31 mouse cellular contexts compared by ENCODE assay signal in the genomic region with DNA sequence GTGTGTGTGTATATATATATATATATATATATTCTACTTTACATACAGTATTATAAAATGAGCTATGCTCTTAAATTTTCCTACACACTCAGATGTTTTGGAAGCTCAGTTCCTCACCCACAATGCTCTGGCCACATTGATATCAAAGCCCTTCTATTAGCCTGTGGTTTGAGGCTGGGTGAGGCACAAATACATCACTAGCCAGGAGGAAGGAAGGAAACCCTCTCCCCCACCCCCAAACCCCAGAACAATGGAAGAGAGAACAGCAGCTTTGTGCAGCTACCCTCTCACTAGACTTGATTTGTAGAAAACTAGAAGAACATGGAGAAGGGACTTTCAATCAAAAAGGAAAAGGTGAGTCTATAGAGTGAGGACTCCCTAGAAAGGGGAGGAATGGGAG. TPM values are rescaled to one million over a fixed set of nuclear protein-coding genes. Genes with fewer than 3 reads are reported as not detected.
A peak's percentile ranks its signal among the peaks of the same experiment; 100 is the strongest.
DNase-seq lines count a peak whose midpoint lies in the region; ATAC-seq and TF ChIP-seq lines count a peak whose summit lies in the region.
"Had no signal": no experiment of that assay in that cellular context is flagged by ENCODE, and none has a peak within 500 bp of the region (broad histone marks: within the 10 kb centered on the region; RNA-seq: fewer than 3 reads in every experiment).

No protein-coding gene starts in this region.

- H3K27me3 ChIP-seq in heart, postnatal 0 days (ENCODE audit: control insufficient read depth, insufficient read depth, low read length) = no peaks in the 10 kb centered on the region
- no peaks in the 10 kb centered on the region for H3K27me3 ChIP-seq in lung, postnatal 0 days (replicated peaks; ENCODE audit: insufficient read depth, low read length)
- no peaks in the 10 kb centered on the region for H3K27me3 ChIP-seq in forebrain, embryonic 12.5 days
- H3K27me3 ChIP-seq: CH12.LX; embryonic facial prominence, embryonic 13.5 days; embryonic facial prominence, embryonic 15.5 days; forebrain, embryonic 13.5 days; forebrain, embryonic 15.5 days; Patski had no signal

- H3K36me3 ChIP-seq in heart, postnatal 0 days (replicated peaks; ENCODE audit: control insufficient read depth, insufficient read depth, low read length) = no peaks in the 10 kb centered on the region
- no peaks in the 10 kb centered on the region for H3K36me3 ChIP-seq in lung, postnatal 0 days (ENCODE audit: insufficient read depth, low read length)
- no peaks in the 10 kb centered on the region for H3K36me3 ChIP-seq in forebrain, embryonic 12.5 days (replicated peaks)
- H3K36me3 ChIP-seq: embryonic facial prominence, embryonic 13.5 days; embryonic facial prominence, embryonic 15.5 days; forebrain, embryonic 10.5 days; forebrain, embryonic 15.5 days; G1E had no signal

- no peak for ATAC-seq in heart, postnatal 0 days (ENCODE audit: insufficient read depth, low read depth)
- peak; percentile 57; the same call in 1 of the 2 replicates for ATAC-seq in lung, postnatal 0 days
- ATAC-seq in common myeloid progenitor, adult 5-6 weeks (replicated peaks; ENCODE audit: low read depth, poor library complexity, severe bottlenecking) = 0 out of 2 replicates have a peak, but pooled peaks have one; percentile 25
- ATAC-seq in forebrain, embryonic 12.5 days (ENCODE audit: low FRiP score) = no peak
- ATAC-seq: activated CD4-positive, CD25-positive, alpha-beta regulatory T cell, adult 4 months; CD4-positive, CD25-positive, alpha-beta regulatory T cell, adult 4 months; forebrain, embryonic 13.5 days; forebrain, embryonic 15.5 days; forebrain, postnatal 0 days; Patski had no signal

- no peak for TF ChIP-seq POLR2A in lung, adult 2 months (IDR thresholded peaks at IDR 0.05; ENCODE audit: borderline replicate concordance, extremely low read depth, low read depth, low read length)

- intact Hi-C loops in heart, postnatal 36 days (cut with DNase I) = no loop called here

- no peak overlapping the region for H3K4me3 ChIP-seq in heart, postnatal 0 days (ENCODE audit: low read depth, low read length)
- no peak overlapping the region for H3K4me3 ChIP-seq in lung, postnatal 0 days (ENCODE audit: low read depth, low read length)
- no peak overlapping the region for H3K4me3 ChIP-seq in lung, adult 2 months (replicated peaks; ENCODE audit: extremely low read depth, low read depth, low read length)
- H3K4me3 ChIP-seq in forebrain, embryonic 12.5 days (replicated peaks) = no peak overlapping the region
- H3K4me3 ChIP-seq: embryonic facial prominence, embryonic 13.5 days; embryonic facial prominence, embryonic 15.5 days; erythroblast, embryonic 14.5 days; forebrain, embryonic 10.5 days; forebrain, embryonic 13.5 days; forebrain, embryonic 15.5 days had no signal

- peak overlapping the region; percentile 48; the same call in 1 of the 2 replicates for H3K27ac ChIP-seq in heart, postnatal 0 days (ENCODE audit: low read depth)
- H3K27ac ChIP-seq in lung, postnatal 0 days (ENCODE audit: low read length) = no peak overlapping the region
- H3K27ac ChIP-seq in forebrain, embryonic 12.5 days = no peak overlapping the region
- H3K27ac ChIP-seq: embryonic facial prominence, embryonic 13.5 days; embryonic facial prominence, embryonic 15.5 days; forebrain, embryonic 10.5 days; forebrain, embryonic 13.5 days; forebrain, embryonic 15.5 days had no signal

- no peak overlapping the region for H3K9ac ChIP-seq in heart, postnatal 0 days (replicated peaks; ENCODE audit: low read depth, low read length)
- no peak overlapping the region for H3K9ac ChIP-seq in lung, postnatal 0 days (replicated peaks; ENCODE audit: low read depth)
- no peak overlapping the region for H3K9ac ChIP-seq in forebrain, embryonic 12.5 days
- H3K9ac ChIP-seq: embryonic facial prominence, embryonic 13.5 days; embryonic facial prominence, embryonic 15.5 days; forebrain, embryonic 13.5 days; forebrain, embryonic 15.5 days; forebrain, postnatal 0 days had no signal

- TF ChIP-seq CTCF in heart, postnatal 0 days (IDR thresholded peaks at IDR 0.05; ENCODE audit: low read depth) = no peak
- no peak for TF ChIP-seq CTCF in lung, postnatal 0 days (IDR thresholded peaks at IDR 0.05)
- no peak for TF ChIP-seq CTCF in lung, adult 2 months (IDR thresholded peaks at IDR 0.05; ENCODE audit: insufficient read depth, low read length)

- TF ChIP-seq EP300 in heart, postnatal 0 days (IDR thresholded peaks at IDR 0.05; ENCODE audit: low read depth) = no peak
- no peak for TF ChIP-seq EP300 in lung, postnatal 0 days (IDR thresholded peaks at IDR 0.05)

- DNase-seq in heart, postnatal 0 days (ENCODE audit: low spot score) = no peak
- DNase-seq in heart, postnatal 36 days = no peak
- DNase-seq in lung, postnatal 0 days (ENCODE audit: low spot score) = no peak
- DNase-seq in lung, adult 2 months = no peak
- DNase-seq in 416B (ENCODE audit: low read depth) = peak; percentile 38
- DNase-seq in kidney, postnatal 10 days = no peak
- DNase-seq: adrenal gland, adult 8-10 months; adrenal gland, postnatal 14 days; adrenal gland, postnatal 36 days; B cell, adult 2 months; cerebellum, adult 11-12 months; cerebellum, adult 2 months; cerebellum, adult 9-10 months; cerebellum, postnatal 10 days; cerebellum, postnatal 25 days; embryo, embryonic 11 days; forebrain, postnatal 0 days had no signal

- H3K4me1 ChIP-seq in heart, postnatal 0 days (ENCODE audit: control insufficient read depth, insufficient read depth) = no peaks in the 10 kb centered on the region
- H3K4me1 ChIP-seq in lung, postnatal 0 days (ENCODE audit: insufficient read depth, low read depth, low read length) = no peaks in the 10 kb centered on the region
- H3K4me1 ChIP-seq in lung, adult 2 months (ENCODE audit: control insufficient read depth, insufficient read depth, low read length) = no peaks in the 10 kb centered on the region
- H3K4me1 ChIP-seq in forebrain, embryonic 12.5 days = no peaks in the 10 kb centered on the region
- H3K4me1 ChIP-seq: forebrain, embryonic 10.5 days; forebrain, embryonic 13.5 days; forebrain, embryonic 15.5 days had no signal

- H3K9me3 ChIP-seq in heart, postnatal 0 days (replicated peaks; ENCODE audit: control insufficient read depth, low read length) = no peaks in the 10 kb centered on the region
- H3K9me3 ChIP-seq in lung, postnatal 0 days (ENCODE audit: low read length) = no peaks in the 10 kb centered on the region
- no peaks in the 10 kb centered on the region for H3K9me3 ChIP-seq in forebrain, embryonic 12.5 days
- H3K9me3 ChIP-seq: embryonic facial prominence, embryonic 13.5 days; embryonic facial prominence, embryonic 15.5 days; forebrain, embryonic 10.5 days; forebrain, embryonic 13.5 days; forebrain, embryonic 15.5 days; G1E had no signal

- H3K4me2 ChIP-seq in heart, postnatal 0 days (ENCODE audit: low read depth, low read length) = no peak overlapping the region
- H3K4me2 ChIP-seq in lung, postnatal 0 days (replicated peaks; ENCODE audit: low read depth, low read length) = no peak overlapping the region
- H3K4me2 ChIP-seq in forebrain, embryonic 12.5 days = no peak overlapping the region
- H3K4me2 ChIP-seq: embryonic facial prominence, embryonic 13.5 days; embryonic facial prominence, embryonic 15.5 days; forebrain, embryonic 13.5 days; forebrain, embryonic 15.5 days had no signal

RNA-seq across cellular contexts. Expression of a gene that starts 16.1 kb away (rescaled TPM):
- not detected in 2 replicates for total RNA-seq in heart, postnatal 0 days (2014; rRNA removed; ENCODE audit: low replicate concordance)
- polyA plus RNA-seq in heart, postnatal 0 days (2015; fragmentation: Nextera tagmentation; extraction: Ambion mirVana) = 0.04 and 0.18 TPM in 2 replicates
- under 1 TPM in 1 of 2 experiments, not detected in 1; 0.11 TPM for total RNA-seq in heart, postnatal 36 days (2021)
- polyA plus RNA-seq in lung, postnatal 0 days (2015; fragmentation: Nextera tagmentation; extraction: Ambion mirVana) = 0.14 and 0.17 TPM in 2 replicates
- polyA plus RNA-seq in lung, adult 2 months (2012; rRNA removed) = not detected in 2 replicates
- total RNA-seq in common myeloid progenitor, adult 5-6 weeks (2017) = not detected in 2 replicates
- 2.2 and 2.8 TPM in 2 replicates for polyA plus RNA-seq in forebrain, embryonic 12.5 days (2016; fragmentation: Nextera tagmentation; extraction: Ambion mirVana)
- total RNA-seq: CH12.LX, G1E had no signal
- polyA plus RNA-seq: activated CD4-positive, CD25-positive, alpha-beta regulatory T cell, adult 4 months; CD4-positive, CD25-positive, alpha-beta regulatory T cell, adult 4 months; embryonic facial prominence, embryonic 11.5 days; erythroblast, embryonic 14.5 days; G1E had no signal

Comparison
In these comparisons a context has a peak if more than half of its experiments do, and no peak if none do; other contexts are left out.
1. ATAC-seq: peak in lung, postnatal 0 days (single experiment) and common myeloid progenitor, adult 5-6 weeks (single experiment); none in heart, postnatal 0 days (single experiment) and forebrain, embryonic 12.5 days (single experiment).